Mouse (Mus musculus) spleen, adult 2 months (tissue): ENCODE results near the gene Anks6.

Experiments
- CTCF ChIP-seq: fragments of 200-500 bp; IDR thresholded peaks from 2 replicates; pipeline ENCODE4 v1.5.1; 2011; ENCODE audit warnings: mild to moderate bottlenecking, inconsistent platforms; ENCODE audit not compliant: insufficient read depth, insufficient read length, insufficient replicate concordance; ENCODE audit errors: extremely low read depth
- POLR2A ChIP-seq: fragments of 200-500 bp; IDR thresholded peaks from 2 replicates; pipeline ENCODE4 v1.6.1; 2011; ENCODE audit warnings: low read depth, low read length, inconsistent platforms

- no peak for TF ChIP-seq POLR2A
- peak; percentile 89; the same call in 1 of the 2 replicates for TF ChIP-seq CTCF
These were observed 19.9 kb downstream of the Anks6 start for GRCm38 (mm10) chr4:47037321-47037657.
